Mouse (Mus musculus) adrenal gland, postnatal 10 days (tissue): ENCODE measurements around the gene Golga4. TPM values are rescaled to one million over a fixed set of nuclear protein-coding genes. Genes with fewer than 3 reads are reported as not detected.

Experiments
- DNase-seq: peaks from one replicate; pipeline ENCODE4 v3.0.0; 2021; ENCODE audit warnings: mixed read lengths
- total RNA-seq, 2 experiments: library from RNA; stranded (reverse); gene quantifications; 2 replicates each; pipeline ENCODE4 v1.2.3; 2021

The Golga4 gene
- total RNA-seq, 2 experiments from 2014 or later, result 79.3 to 98.4 TPM

- DNase-seq, result no peak
Measured at GRCm38 (mm10) chr9:118488896-118489578, 17.0 kb upstream of the Golga4 start.

- peak; percentile 84 for DNase-seq
Measured at GRCm38 (mm10) chr9:118489579-118490019, 16.5 kb upstream of the Golga4 start.

GRCm38 (mm10) chr9:118491195-118491594, 14.9 kb upstream of the Golga4 start:
- no peak for DNase-seq

GRCm38 (mm10) chr9:118492932-118493698, 13.0 kb upstream of the Golga4 start:
- no peak for DNase-seq

- no peak for DNase-seq
Measured at GRCm38 (mm10) chr9:118494106-118494505, 12.0 kb upstream of the Golga4 start.

- DNase-seq, result no peak
Measured at GRCm38 (mm10) chr9:118495933-118496332, 10.1 kb upstream of the Golga4 start.

GRCm38 (mm10) chr9:118496952-118497351, 9.1 kb upstream of the Golga4 start:
- no peak for DNase-seq

GRCm38 (mm10) chr9:118498061-118498460, 8.0 kb upstream of the Golga4 start:
- no peak for DNase-seq

GRCm38 (mm10) chr9:118500963-118501362, 5.1 kb upstream of the Golga4 start:
- no peak for DNase-seq

GRCm38 (mm10) chr9:118504656-118505055, 1.4 kb upstream of the Golga4 start:
- no peak for DNase-seq

- peak; percentile 70 for DNase-seq
Measured at GRCm38 (mm10) chr9:118506404-118507231, 551 bp downstream of the Golga4 start.

- no peak for DNase-seq
Measured at GRCm38 (mm10) chr9:118507552-118507951, 1.5 kb downstream of the Golga4 start.

GRCm38 (mm10) chr9:118508601-118509000, 2.5 kb downstream of the Golga4 start:
- no peak for DNase-seq

GRCm38 (mm10) chr9:118510941-118511690, 5.0 kb downstream of the Golga4 start:
- DNase-seq, result no peak

GRCm38 (mm10) chr9:118512681-118513233, 6.7 kb downstream of the Golga4 start:
- peak; percentile 51 for DNase-seq

GRCm38 (mm10) chr9:118515476-118515875, 9.4 kb downstream of the Golga4 start:
- DNase-seq, result no peak

GRCm38 (mm10) chr9:118516162-118516561, 10.1 kb downstream of the Golga4 start:
- no peak for DNase-seq

- no peak for DNase-seq
Measured at GRCm38 (mm10) chr9:118517619-118518018, 11.6 kb downstream of the Golga4 start.

- no peak for DNase-seq
Measured at GRCm38 (mm10) chr9:118519101-118519500, 13.0 kb downstream of the Golga4 start.

- peak; percentile 55 for DNase-seq
Measured at GRCm38 (mm10) chr9:118520011-118520410, 13.9 kb downstream of the Golga4 start.

GRCm38 (mm10) chr9:118520858-118521257, 14.8 kb downstream of the Golga4 start:
- DNase-seq, result no peak

GRCm38 (mm10) chr9:118521659-118522058, 15.6 kb downstream of the Golga4 start:
- DNase-seq, result no peak
